Mouse (Mus musculus) lung, postnatal 36 days (tissue): ENCODE results near the gene Tnrc18.
"Not testable (repeated sequence)": the region's sequence is repeated elsewhere in the genome, so short reads cannot be mapped to it uniquely, and the experiment has no call there.

ENCODE experiments used
- DNase-seq: peaks from one replicate; pipeline ENCODE4 v3.0.0; 2022; ENCODE audit warnings: mixed read lengths

The Tnrc18 gene

GRCm38 (mm10) chr5:142817524-142818434, at the start of gene Tnrc18:
TSS of gene Tnrc18 (minus strand) at chr5:142817662.
- DNase-seq, result peak; percentile 99

- no peak for DNase-seq
These were observed 40.3 kb upstream of the Tnrc18 start for GRCm38 (mm10) chr5:142857763-142858229.

GRCm38 (mm10) chr5:142856408-142856807, 38.9 kb upstream of the Tnrc18 start:
- no peak for DNase-seq

- peak; percentile 58 for DNase-seq
These were observed 37.4 kb upstream of the Tnrc18 start for GRCm38 (mm10) chr5:142854877-142855276.

- DNase-seq, result no peak
These were observed 36.1 kb upstream of the Tnrc18 start for GRCm38 (mm10) chr5:142853585-142853984.

- no peak for DNase-seq
These were observed 34.2 kb upstream of the Tnrc18 start for GRCm38 (mm10) chr5:142851681-142852049.

- no peak for DNase-seq
These were observed 33.6 kb upstream of the Tnrc18 start for GRCm38 (mm10) chr5:142850916-142851680.

- no peak for DNase-seq
These were observed 33.0 kb upstream of the Tnrc18 start for GRCm38 (mm10) chr5:142850476-142850875.

- DNase-seq, result no peak
These were observed 31.4 kb upstream of the Tnrc18 start for GRCm38 (mm10) chr5:142848911-142849310.

GRCm38 (mm10) chr5:142848149-142848548, 30.7 kb upstream of the Tnrc18 start:
- DNase-seq, result no peak

- peak; percentile 34 for DNase-seq
These were observed 27.0 kb upstream of the Tnrc18 start for GRCm38 (mm10) chr5:142844467-142844866.

- DNase-seq, result peak; percentile 59
These were observed 24.7 kb upstream of the Tnrc18 start for GRCm38 (mm10) chr5:142842137-142842642.

GRCm38 (mm10) chr5:142841372-142842136, 24.1 kb upstream of the Tnrc18 start:
- DNase-seq, result peak; percentile 34

GRCm38 (mm10) chr5:142837427-142837826, 20.0 kb upstream of the Tnrc18 start:
- DNase-seq, result not testable (repeated sequence)

GRCm38 (mm10) chr5:142836891-142837290, 19.4 kb upstream of the Tnrc18 start:
- no peak for DNase-seq

GRCm38 (mm10) chr5:142833646-142834438, 16.4 kb upstream of the Tnrc18 start:
- DNase-seq, result no peak

- DNase-seq, result no peak
These were observed 8.7 kb upstream of the Tnrc18 start for GRCm38 (mm10) chr5:142826131-142826530.

- no peak for DNase-seq
These were observed 8.2 kb upstream of the Tnrc18 start for GRCm38 (mm10) chr5:142825665-142826064.

GRCm38 (mm10) chr5:142824091-142824490, 6.6 kb upstream of the Tnrc18 start:
- no peak for DNase-seq

- DNase-seq, result peak; percentile 88
These were observed 5.9 kb upstream of the Tnrc18 start for GRCm38 (mm10) chr5:142823096-142824062.
